Mouse (Mus musculus): ENCODE results near the gene Ldhd. TPM values are rescaled to one million over a fixed set of nuclear protein-coding genes. Genes with fewer than 3 reads are reported as not detected.

Gene Ldhd
- polyA plus RNA-seq, 1 experiment from 2014 or later = 0.24 TPM

DNA sequence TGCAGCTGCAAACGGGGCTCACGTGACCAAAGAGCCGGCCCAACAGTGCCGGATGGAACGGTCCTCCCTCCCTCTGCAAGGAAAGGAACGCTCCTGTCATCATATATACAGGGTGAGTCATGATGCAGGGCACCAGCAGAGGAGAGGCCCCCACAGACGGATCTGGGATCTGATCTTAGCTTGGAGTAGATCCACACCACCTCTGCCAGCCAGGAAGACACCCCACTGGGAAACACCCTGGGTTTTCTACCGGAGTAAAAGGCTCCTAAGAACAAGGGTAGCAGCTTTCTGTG is 3.7 kb downstream of the Ldhd start:
- Histone ChIP-seq H3K27ac (no peak overlapping the region), H3K36me3 (peaks cover 51% of the 10 kb centered on the region), H3K27me3 (ENCODE audit: insufficient read depth, poor library complexity, severe bottlenecking) (no peaks in the 10 kb centered on the region), H3K9me3 (no peaks in the 10 kb centered on the region), H3K4me3 (no peak overlapping the region), H3K4me1 (replicated peaks) (peaks cover 7% of the 10 kb centered on the region; the same call in 1 of the 2 replicates)
- no peak for DNase-seq (ENCODE audit: low spot score)
- WGBS = 73% methylated on average over 8 of the region's 8 CpGs

DNA sequence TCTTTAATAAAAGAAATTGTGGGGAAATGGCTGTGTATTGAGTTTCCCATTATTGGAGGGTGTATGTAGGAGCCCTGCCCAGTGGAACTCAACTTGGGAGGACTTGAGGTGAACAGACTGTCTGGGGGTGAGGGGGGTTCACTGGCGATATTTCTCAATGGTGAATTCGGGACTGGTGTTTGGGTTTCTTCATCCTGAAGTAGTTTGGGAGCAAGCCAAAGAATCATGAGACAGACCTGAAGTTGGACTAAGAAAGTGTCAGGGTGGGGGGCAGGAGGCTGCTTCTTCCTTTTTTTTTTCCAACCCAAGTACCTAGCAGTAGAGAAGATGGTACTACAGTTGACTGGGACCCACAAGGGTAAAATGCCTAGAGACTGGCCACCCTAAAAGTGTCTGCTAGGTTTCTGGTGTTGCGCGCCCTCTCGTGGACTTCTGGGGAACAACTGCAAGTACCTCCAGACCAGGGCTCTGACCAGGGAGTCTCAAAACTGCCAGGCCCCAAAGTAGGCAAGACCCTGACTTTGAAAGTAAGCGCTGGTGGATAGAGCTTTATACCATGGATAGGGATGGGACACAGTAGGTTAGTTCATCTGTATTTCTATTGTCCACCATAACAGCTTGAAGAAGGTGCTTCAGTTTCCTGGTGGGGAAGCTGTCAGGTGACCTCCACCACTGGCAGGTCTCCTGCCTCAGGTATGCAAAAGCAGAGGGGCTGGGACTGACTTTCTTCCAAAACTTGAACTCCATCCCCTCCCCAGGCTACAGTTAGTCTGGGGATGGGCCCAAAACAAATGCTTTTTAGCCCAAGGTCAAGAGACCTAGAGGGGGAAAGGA is 4.3 kb downstream of the Ldhd start:
- no peaks in the 10 kb centered on the region for H3K27me3 ChIP-seq (ENCODE audit: insufficient read depth, poor library complexity, severe bottlenecking)
- H3K36me3 ChIP-seq = peaks cover 57% of the 10 kb centered on the region
- H3K4me1 ChIP-seq (replicated peaks) = peaks cover 7% of the 10 kb centered on the region; the same call in 1 of the 2 replicates
- H3K4me3 ChIP-seq = no peak overlapping the region
- no peaks in the 10 kb centered on the region for H3K9me3 ChIP-seq
- peak; percentile 76 for DNase-seq (ENCODE audit: low spot score)
- 39% methylated on average over 6 of the region's 6 CpGs for WGBS
- no peak overlapping the region for H3K27ac ChIP-seq

DNA sequence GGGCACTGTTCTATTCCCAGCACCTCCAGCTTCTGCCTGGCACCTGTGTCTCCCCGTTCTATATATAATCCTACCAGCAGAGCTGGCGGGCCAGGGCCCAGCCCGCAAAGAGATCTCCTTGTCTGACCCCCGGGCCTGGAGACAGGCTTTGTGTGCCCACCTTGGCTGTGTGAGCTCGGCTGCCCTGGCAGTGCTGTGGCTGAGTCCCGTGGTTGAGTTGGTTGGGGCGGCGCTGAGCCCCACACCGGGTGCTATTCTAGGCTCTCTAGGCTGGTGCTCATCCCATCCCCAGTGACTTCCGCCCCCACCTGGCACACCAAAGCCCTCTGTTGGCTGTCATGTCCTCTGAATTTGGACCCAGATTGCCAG is 5.3 kb downstream of the Ldhd start:
- Histone ChIP-seq H3K27me3 (ENCODE audit: insufficient read depth, poor library complexity, severe bottlenecking) (no peaks in the 10 kb centered on the region), H3K4me3 (no peak overlapping the region), H3K36me3 (peaks cover 65% of the 10 kb centered on the region), H3K27ac (no peak overlapping the region), H3K9me3 (no peaks in the 10 kb centered on the region), H3K4me1 (replicated peaks) (peaks cover 4% of the 10 kb centered on the region; the same call in 1 of the 2 replicates)
- DNase-seq (ENCODE audit: low spot score) = no peak
- WGBS = 95% methylated on average over 10 of the region's 10 CpGs

DNA sequence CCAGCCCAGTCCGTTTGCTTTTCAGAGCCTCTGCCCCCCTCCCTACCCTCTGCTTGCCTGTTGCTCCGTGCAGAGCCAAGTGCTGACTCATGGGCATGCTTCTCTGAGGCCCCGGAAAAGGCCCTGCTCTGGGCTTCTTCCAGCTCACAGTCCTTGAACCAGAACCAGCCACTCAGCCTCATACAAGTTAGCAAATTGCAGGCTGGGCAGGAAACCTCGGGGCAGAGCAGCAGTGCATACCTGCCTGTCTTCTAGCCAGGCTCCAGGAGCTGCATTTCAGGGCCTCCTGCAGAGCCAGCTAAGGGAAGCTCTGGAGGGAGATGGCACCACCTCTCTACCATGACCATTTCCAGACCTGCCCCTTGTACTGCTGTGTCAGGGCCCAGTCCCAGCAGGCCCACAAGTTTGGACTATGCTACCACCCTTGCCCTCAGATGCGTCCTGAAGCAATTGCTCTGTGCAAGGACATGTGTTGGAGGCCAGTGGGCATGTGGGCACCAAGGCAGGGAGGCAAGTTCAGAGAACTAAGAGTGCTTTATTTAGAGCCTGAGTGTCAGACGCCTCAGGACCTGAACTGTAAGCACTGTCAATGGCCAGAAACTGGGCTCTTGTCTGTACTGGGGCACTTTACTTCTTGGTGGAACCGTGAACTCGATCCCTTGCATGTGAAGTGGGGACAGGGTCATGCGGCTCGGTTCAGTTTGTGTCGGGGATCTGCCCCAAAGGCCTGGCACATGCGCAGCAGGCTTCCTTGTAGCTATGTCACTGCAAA is 5.9 kb downstream of the Ldhd start:
- Histone ChIP-seq H3K27me3 (ENCODE audit: insufficient read depth, poor library complexity, severe bottlenecking) (no peaks in the 10 kb centered on the region), H3K4me1 (replicated peaks) (0 out of 2 replicates have a peak, but pooled peaks cover 3% of the 10 kb centered on the region), H3K4me3 (no peak overlapping the region), H3K9me3 (no peaks in the 10 kb centered on the region), H3K36me3 (peaks cover 71% of the 10 kb centered on the region), H3K27ac (no peak overlapping the region)
- 88% methylated on average over 12 of the region's 12 CpGs for WGBS
- DNase-seq (ENCODE audit: low spot score) = no peak

DNA sequence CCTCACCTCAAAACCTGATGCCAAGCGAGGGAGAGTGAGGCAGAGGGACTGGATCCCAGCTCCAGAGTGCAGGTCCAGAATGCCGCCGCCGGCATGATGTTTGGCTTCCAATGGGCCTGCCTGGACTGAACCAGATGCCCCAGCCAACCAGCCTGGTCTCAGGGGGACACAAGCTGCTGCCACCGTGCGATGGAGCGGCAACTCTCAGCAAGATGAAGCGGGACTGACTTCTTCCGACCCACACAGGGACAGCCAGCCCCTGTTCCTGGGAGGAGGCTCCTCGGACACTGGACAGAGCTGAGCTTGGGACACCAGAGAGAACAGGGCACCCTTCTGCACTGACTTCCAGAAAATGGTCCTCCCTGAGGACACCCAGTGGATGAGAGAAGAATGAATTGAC is 7.6 kb downstream of the Ldhd start:
- peaks cover 68% of the 10 kb centered on the region for H3K36me3 ChIP-seq
- H3K4me3 ChIP-seq = no peak overlapping the region
- H3K9me3 ChIP-seq = no peaks in the 10 kb centered on the region
- WGBS = 69% methylated on average over 10 of the region's 10 CpGs
- 0 out of 2 replicates have a peak, but pooled peaks cover 7% of the 10 kb centered on the region for H3K4me1 ChIP-seq (replicated peaks)
- no peak for DNase-seq (ENCODE audit: low spot score)
- H3K27ac ChIP-seq = no peak overlapping the region; the same call in none of the 2 replicates
- H3K27me3 ChIP-seq (ENCODE audit: insufficient read depth, poor library complexity, severe bottlenecking) = no peaks in the 10 kb centered on the region

DNA sequence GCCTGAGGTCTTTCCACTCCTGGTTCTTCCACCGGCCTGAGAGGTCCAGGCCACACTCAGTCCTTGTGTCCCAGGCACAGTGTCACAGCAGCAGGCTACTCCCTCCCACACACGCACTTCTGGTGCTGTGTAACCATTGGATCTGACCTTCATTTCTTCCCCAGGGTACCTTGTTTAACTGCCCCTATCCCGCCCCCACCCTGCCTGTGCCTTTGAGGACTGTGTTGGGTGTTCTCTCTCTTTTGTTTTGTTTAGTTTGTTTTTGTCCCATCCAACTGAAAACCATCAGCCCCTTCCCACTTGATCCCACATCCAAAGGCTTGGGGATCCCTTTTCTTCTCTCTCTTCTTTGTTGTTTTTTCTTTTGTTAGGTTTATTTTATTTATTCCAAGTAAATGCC is 8.1 kb downstream of the Ldhd start:
- H3K4me1 ChIP-seq (replicated peaks) = 0 out of 2 replicates have a peak, but pooled peaks cover 9% of the 10 kb centered on the region
- H3K9me3 ChIP-seq = no peaks in the 10 kb centered on the region
- peaks cover 64% of the 10 kb centered on the region for H3K36me3 ChIP-seq
- 55% methylated on average over 3 of the region's 3 CpGs for WGBS
- no peak overlapping the region for H3K4me3 ChIP-seq
- peak overlapping the region; percentile 9 for H3K27ac ChIP-seq
- no peak for DNase-seq (ENCODE audit: low spot score)
- H3K27me3 ChIP-seq (ENCODE audit: insufficient read depth, poor library complexity, severe bottlenecking) = no peaks in the 10 kb centered on the region

DNA sequence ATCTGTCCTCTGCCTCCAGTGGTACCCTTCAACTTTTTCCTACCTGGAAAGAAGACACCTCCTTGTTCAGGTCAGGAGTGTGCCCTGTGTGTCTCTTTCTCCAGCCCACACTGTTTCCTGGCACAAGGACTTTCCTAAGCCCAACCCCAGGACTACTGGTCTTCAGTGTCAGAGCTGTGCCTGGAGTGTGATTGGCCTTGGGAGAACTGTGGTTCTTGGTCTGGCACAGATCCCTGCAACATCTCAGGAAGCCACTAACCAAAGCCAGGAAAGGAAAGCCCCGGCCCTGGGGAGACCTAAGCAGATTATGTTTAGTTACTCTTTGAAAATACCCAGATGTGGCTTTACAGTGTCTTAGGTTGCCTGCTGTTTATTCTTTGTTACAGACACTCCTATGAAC is 10.2 kb downstream of the Ldhd start:
- 90% methylated on average over 1 of the region's 1 CpGs for WGBS
- Histone ChIP-seq H3K27ac (no peak overlapping the region), H3K27me3 (ENCODE audit: insufficient read depth, poor library complexity, severe bottlenecking) (no peaks in the 10 kb centered on the region), H3K9me3 (no peaks in the 10 kb centered on the region), H3K4me1 (replicated peaks) (0 out of 2 replicates have a peak, but pooled peaks cover 13% of the 10 kb centered on the region), H3K4me3 (no peak overlapping the region), H3K36me3 (peaks cover 56% of the 10 kb centered on the region)
- DNase-seq (ENCODE audit: low spot score) = no peak

DNA sequence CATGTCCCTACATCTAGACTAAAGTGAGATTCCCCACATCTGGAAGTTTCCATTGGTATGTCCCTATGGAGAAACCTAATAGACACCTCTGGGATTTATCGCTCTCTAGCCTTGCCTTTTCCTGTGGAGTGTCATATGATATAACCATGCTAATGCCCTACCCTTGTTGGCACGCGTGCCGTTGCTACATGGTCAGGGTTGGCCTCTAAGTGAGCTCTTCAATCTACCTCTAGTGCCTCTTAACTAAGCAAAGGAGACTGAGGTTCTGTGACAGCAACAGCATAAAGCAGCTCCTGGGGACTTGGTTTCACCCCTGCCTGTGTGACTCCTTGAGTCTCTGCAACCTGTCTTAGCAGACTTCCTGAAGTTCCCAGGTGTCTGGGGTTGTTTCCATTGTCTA is 11.9 kb downstream of the Ldhd start:
- 95% methylated on average over 4 of the region's 4 CpGs for WGBS
- Histone ChIP-seq H3K9me3 (no peaks in the 10 kb centered on the region), H3K36me3 (peaks cover 47% of the 10 kb centered on the region), H3K4me1 (replicated peaks) (0 out of 2 replicates have a peak, but pooled peaks cover 13% of the 10 kb centered on the region), H3K27me3 (ENCODE audit: insufficient read depth, poor library complexity, severe bottlenecking) (no peaks in the 10 kb centered on the region), H3K4me3 (no peak overlapping the region), H3K27ac (no peak overlapping the region)
- no peak for DNase-seq (ENCODE audit: low spot score)

DNA sequence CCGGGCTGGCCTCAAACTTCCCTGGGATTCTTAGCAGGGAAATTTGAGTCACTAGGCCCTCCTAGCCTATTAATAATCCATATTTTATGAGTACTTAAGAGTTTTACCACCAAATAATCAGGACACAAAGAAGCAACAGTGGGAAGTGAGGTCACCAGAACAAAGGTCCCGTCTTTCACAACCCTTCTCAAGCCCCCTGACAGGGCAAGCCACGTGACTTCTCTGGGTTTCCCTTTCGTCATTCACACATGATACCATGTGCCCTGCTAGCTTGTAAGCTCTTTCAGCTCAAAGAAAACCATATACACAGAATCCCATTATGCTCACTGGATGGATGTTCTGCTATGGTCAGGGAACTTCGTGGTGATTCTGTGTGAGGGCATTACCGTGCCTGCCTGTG is 12.4 kb downstream of the Ldhd start:
- Histone ChIP-seq H3K9me3 (no peaks in the 10 kb centered on the region), H3K27ac (no peak overlapping the region), H3K36me3 (peaks cover 49% of the 10 kb centered on the region), H3K4me3 (no peak overlapping the region), H3K27me3 (ENCODE audit: insufficient read depth, poor library complexity, severe bottlenecking) (no peaks in the 10 kb centered on the region), H3K4me1 (replicated peaks) (0 out of 2 replicates have a peak, but pooled peaks cover 13% of the 10 kb centered on the region)
- DNase-seq (ENCODE audit: low spot score) = no peak
- 69% methylated on average over 6 of the region's 6 CpGs for WGBS

DNA sequence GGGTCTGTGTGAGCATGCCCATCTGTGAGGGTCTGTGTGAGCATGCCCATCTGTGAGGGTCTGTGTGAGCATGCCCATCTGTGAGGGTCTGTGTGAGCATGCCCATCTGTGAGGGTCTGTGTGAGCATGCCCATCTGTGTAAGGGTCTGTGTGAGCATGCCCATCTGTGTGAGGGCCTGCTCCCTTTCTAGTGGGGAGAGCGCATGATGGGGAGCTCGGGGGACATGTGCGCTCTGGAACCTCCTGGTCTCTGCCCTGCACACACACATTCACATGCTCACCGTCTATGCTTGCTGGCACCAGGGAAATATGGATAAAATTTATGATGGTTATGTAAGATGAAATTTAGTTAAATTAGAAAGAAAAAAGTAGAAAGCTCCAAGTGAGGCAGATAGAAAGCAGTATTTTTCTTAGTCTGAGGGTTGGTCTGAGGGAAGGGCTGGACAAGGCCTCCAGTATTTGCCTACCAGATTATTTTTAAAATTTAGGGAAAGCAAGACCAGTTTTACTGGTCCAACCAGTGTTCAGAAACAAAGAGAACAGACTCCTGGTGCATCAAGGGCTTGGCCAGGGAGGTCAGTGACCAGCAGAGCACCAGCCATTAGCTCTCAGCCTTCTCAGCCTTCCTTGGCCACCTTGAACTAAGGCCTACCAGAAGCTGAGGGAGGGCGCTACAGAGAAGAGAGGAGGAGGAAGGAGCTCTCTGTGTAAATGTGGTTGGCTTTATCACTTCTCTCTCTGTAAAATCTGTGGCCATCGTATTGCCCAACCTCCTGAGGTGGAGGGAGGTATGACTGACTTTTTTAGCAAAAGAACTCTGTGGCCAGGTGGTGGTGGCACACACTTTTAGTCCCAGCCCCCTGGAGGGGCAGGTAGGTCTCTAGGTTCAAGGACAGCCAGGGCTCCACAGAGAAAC is 15.1 kb downstream of the Ldhd start:
- Histone ChIP-seq H3K9me3 (no peaks in the 10 kb centered on the region), H3K27ac (no peak overlapping the region), H3K4me1 (replicated peaks) (0 out of 2 replicates have a peak, but pooled peaks cover 11% of the 10 kb centered on the region), H3K36me3 (peaks cover 48% of the 10 kb centered on the region), H3K27me3 (ENCODE audit: insufficient read depth, poor library complexity, severe bottlenecking) (no peaks in the 10 kb centered on the region), H3K4me3 (no peak overlapping the region)
- DNase-seq (ENCODE audit: low spot score) = no peak
- WGBS = 95% methylated on average over 6 of the region's 6 CpGs

DNA sequence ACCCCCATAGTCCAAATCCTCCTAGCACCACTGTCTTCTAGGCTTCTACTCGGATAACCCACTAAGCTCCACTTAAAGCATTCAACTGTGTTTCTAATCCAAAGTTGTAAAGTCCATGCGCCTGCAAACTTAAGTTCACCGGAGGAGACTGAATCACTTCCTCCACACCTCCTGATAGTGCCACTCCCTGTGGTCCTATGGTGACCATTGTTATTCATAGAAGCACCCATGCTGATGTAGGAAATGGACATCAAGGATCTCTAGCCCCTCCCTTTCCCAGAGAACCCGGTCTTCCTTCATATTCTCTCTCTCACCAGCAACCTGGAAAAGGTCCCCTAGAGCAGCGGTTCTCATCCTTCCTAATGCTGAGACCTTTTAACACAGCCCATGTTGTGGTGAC is 17.0 kb downstream of the Ldhd start:
- 0 out of 2 replicates have a peak, but pooled peaks cover 11% of the 10 kb centered on the region for H3K4me1 ChIP-seq (replicated peaks)
- DNase-seq (ENCODE audit: low spot score) = no peak
- H3K36me3 ChIP-seq = peaks cover 45% of the 10 kb centered on the region
- WGBS = 85% methylated on average over 5 of the region's 5 CpGs
- H3K4me3 ChIP-seq = no peak overlapping the region
- no peaks in the 10 kb centered on the region for H3K9me3 ChIP-seq
- H3K27me3 ChIP-seq (ENCODE audit: insufficient read depth, poor library complexity, severe bottlenecking) = no peaks in the 10 kb centered on the region
- H3K27ac ChIP-seq = no peak overlapping the region

DNA sequence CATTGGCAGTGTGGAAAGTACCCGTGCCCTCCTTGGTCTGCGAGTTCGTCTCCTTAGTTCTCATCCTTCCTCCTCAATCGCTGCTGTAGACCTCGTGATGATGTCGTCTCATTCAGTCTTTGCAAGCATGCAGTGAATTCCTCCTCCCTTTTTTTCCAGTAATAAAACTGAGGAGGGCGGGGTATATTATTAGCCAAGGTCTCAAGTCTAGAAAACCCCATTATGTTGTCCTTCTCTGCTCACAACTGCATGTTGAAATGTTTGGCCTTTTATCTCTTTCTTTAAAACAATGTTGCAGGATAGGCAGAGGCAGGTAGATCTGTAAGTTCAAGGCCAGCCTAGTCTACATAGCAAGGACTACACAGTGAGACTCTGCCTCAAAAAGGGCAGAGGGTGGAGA is 22.8 kb downstream of the Ldhd start:
- 95% methylated on average over 7 of the region's 7 CpGs for WGBS
- Histone ChIP-seq H3K27ac (no peak overlapping the region), H3K9me3 (no peaks in the 10 kb centered on the region), H3K4me3 (no peak overlapping the region), H3K4me1 (replicated peaks) (no peaks in the 10 kb centered on the region), H3K27me3 (ENCODE audit: insufficient read depth, poor library complexity, severe bottlenecking) (no peaks in the 10 kb centered on the region), H3K36me3 (peaks cover 56% of the 10 kb centered on the region)
- DNase-seq (ENCODE audit: low spot score) = no peak
